Mouse (Mus musculus) midbrain, embryonic 16.5 days (tissue): Measurements from ENCODE around the gene Spg7. TPM values are rescaled to one million over a fixed set of nuclear protein-coding genes. Genes with fewer than 3 reads are reported as not detected.
"Not testable (repeated sequence)": the region's sequence is repeated elsewhere in the genome, so short reads cannot be mapped to it uniquely, and the experiment has no call there.

Experiments
- ATAC-seq: fragments of 200-750 bp; cut with Nextera tagmentation; 2 replicates; pipeline ENCODE4 v1.8.0; 2017; ENCODE audit warnings: moderate TSS enrichment
- H3K27ac ChIP-seq: fragments of 300-500 bp; sonication (generic); 2 replicates; pipeline ENCODE4 v1.5.1; 2014; ENCODE audit warnings: mild to moderate bottlenecking, low read length, mixed read lengths
- H3K27me3 ChIP-seq: fragments of 300-500 bp; sonication (generic); 2 replicates; pipeline ENCODE4 v1.6.1; 2014; ENCODE audit warnings: low read depth, low read length, mixed read lengths; ENCODE audit not compliant: control insufficient read depth, insufficient read depth
- H3K36me3 ChIP-seq: fragments of 300-500 bp; sonication (generic); 2 replicates; pipeline ENCODE4 v1.6.1; 2014; ENCODE audit warnings: mild to moderate bottlenecking, low read length, moderate library complexity, mixed read lengths; ENCODE audit not compliant: control insufficient read depth, insufficient read depth
- H3K4me1 ChIP-seq: fragments of 300-500 bp; sonication (generic); 2 replicates; pipeline ENCODE4 v1.6.1; 2014; ENCODE audit warnings: mild to moderate bottlenecking, low read length, mixed read lengths; ENCODE audit not compliant: control insufficient read depth, insufficient read depth
- H3K4me2 ChIP-seq: fragments of 300-500 bp; sonication (generic); 2 replicates; pipeline ENCODE4 v1.6.1; 2014; ENCODE audit warnings: mild to moderate bottlenecking, low read length, mixed read lengths
- H3K4me3 ChIP-seq: fragments of 300-500 bp; sonication (generic); 2 replicates; pipeline ENCODE4 v1.5.1; 2014; ENCODE audit warnings: low read depth, mild to moderate bottlenecking, low read length, moderate library complexity, mixed read lengths
- H3K9ac ChIP-seq: fragments of 300-500 bp; sonication (generic); 2 replicates; pipeline ENCODE4 v1.6.1; 2014; ENCODE audit warnings: low read depth, low read length, mixed read lengths
- H3K9me3 ChIP-seq: fragments of 300-500 bp; sonication (generic); replicated peaks from 2 replicates; pipeline ENCODE4 v1.6.1; 2014; ENCODE audit warnings: mild to moderate bottlenecking, low read length, mixed read lengths; ENCODE audit not compliant: control insufficient read depth, poor library complexity, severe bottlenecking
- WGBS: fragments of 180-500 bp; shearing (Covaris S2); extraction: QIAGEN DNeasy Blood & Tissue Kit; methylation state at CpG from one replicate; pipeline ENCODE4 v1.1.7; 2014; 5-methylcytosine and 5-hydroxymethylcytosine counted together
- polyA plus RNA-seq: library from polyadenylated mRNA; unstranded; fragments of >200 nt; fragmentation: Nextera tagmentation; extraction: Ambion mirVana; gene quantifications from 2 replicates; pipeline ENCODE4 v1.2.1, GENCODE M21; 2015

Spg7 gene
- polyA plus RNA-seq, 1 experiment from 2014 or later: 48.2 TPM

DNA sequence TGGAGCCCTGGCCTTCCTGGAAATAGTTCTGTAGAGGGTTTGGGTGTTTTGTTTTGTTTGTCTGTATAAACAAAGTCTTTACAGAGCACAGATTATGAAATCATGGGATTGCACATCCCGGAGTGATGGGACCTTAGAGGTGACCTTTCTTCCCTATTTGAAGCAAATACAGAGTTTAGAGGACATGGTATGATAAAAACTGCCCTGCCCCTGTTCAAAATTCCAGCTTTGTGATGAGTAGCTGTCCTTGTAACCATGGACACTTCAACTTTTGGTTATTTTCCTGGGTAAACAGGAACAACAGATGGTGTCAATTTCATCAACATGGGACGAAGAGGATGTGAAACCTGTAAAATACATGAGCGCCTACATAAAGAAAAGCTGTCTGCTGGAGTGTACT, 18.8 kb upstream of the Spg7 start:
- Histone ChIP-seq H3K27ac (no peak overlapping the region), H3K4me2 (no peak overlapping the region)

DNA sequence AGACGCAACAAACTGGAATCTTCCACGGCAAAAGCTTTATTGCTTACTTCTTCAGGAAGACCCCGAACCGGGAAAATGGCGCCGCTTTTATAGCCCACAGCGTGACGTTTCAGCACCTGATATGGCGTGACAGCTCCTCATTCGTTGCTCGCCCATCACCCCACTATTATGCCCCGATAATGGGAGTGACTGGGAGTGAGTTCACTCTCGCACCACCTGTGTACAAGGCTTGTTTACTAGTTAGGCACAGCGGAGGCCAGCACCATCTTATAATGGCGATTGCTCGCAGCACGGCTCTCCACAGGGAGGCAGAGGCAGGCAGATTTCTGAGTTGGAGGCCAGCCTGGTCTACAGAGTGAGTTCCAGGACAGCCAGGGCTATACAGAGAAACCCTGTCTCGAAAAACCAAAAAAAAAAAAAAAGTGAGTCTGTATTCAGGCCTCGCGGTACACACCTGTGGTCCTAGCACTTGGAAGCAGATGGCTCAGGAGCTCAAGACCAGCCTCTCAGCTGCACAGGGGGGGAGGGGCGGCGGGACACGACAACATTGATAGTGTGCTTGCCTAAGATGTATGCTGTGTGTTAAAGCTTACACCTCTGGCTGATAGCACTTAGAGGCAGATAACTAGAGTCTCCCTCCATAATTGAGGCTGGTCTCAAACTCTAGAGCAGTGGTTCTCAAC, 17.9 kb upstream of the Spg7 start:
- not testable (repeated sequence) for H3K36me3 ChIP-seq, ATAC-seq, H3K27me3 ChIP-seq, H3K4me3 ChIP-seq, H3K4me2 ChIP-seq, H3K27ac ChIP-seq, H3K9ac ChIP-seq, H3K9me3 ChIP-seq
- WGBS: 95% methylated on average over 22 of the region's 23 CpGs
- peaks cover 22% of the 10 kb centered on the region for H3K4me1 ChIP-seq

More for the DNA sequence above, 18.8 kb upstream of the Spg7 start:
- 94% methylated on average over 3 of the region's 3 CpGs for WGBS
- H3K4me1 ChIP-seq: peaks cover 31% of the 10 kb centered on the region
- H3K27me3 ChIP-seq: no peaks in the 10 kb centered on the region
- H3K9me3 ChIP-seq: no peaks in the 10 kb centered on the region
- no peaks in the 10 kb centered on the region for H3K36me3 ChIP-seq
- no peak for ATAC-seq
- no peak overlapping the region for H3K9ac ChIP-seq
- no peak overlapping the region for H3K4me3 ChIP-seq

DNA sequence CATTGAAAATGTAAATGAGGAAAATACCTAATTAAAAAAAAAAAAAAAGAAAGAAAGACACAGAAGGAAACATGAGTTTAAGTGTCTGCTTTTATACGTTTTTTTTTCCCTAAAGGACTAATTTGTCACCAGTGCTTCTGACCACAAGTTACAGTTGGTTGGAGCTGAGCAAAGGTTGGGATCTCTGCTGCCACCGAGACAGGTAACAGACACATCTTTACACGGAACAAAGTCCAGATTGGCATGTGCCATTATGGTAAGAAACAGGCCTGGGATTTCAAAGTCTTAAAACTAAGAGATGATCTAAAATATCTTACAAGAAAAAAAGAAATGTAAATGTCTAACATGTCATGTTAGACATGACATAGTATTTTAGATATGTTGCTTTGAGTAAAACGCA, 16.0 kb upstream of the Spg7 start:
- Histone ChIP-seq H3K36me3 (no peaks in the 10 kb centered on the region), H3K9ac (no peak overlapping the region), H3K9me3 (no peaks in the 10 kb centered on the region), H3K27ac (no peak overlapping the region), H3K4me3 (no peak overlapping the region), H3K4me2 (no peak overlapping the region), H3K4me1 (peaks cover 11% of the 10 kb centered on the region), H3K27me3 (no peaks in the 10 kb centered on the region)
- 87% methylated on average over 4 of the region's 4 CpGs for WGBS
- ATAC-seq: no peak

DNA sequence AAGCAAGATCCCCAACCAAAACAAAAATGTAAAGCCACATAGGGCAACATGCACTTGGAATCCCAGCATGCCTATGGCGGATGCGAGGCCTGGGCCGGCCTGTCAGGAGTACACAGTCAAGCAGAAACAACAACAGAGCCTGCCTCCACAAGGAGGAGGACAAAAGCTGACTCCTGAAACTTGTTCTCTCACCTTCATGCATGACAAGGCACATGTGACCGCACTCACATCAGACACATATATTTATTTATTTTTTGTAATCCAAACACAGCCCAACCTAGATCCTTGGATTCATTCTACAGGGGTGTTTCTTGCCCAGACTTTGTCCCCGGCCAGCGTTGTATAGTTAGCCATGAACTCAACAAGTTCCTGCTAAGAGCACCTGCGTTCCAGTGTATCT, 14.9 kb upstream of the Spg7 start:
- Histone ChIP-seq H3K27ac (no peak overlapping the region), H3K27me3 (no peaks in the 10 kb centered on the region), H3K36me3 (no peaks in the 10 kb centered on the region), H3K4me3 (no peak overlapping the region), H3K4me1 (peaks cover 11% of the 10 kb centered on the region), H3K9ac (no peak overlapping the region), H3K4me2 (no peak overlapping the region), H3K9me3 (no peaks in the 10 kb centered on the region)
- no peak for ATAC-seq
- WGBS: 88% methylated on average over 7 of the region's 7 CpGs

DNA sequence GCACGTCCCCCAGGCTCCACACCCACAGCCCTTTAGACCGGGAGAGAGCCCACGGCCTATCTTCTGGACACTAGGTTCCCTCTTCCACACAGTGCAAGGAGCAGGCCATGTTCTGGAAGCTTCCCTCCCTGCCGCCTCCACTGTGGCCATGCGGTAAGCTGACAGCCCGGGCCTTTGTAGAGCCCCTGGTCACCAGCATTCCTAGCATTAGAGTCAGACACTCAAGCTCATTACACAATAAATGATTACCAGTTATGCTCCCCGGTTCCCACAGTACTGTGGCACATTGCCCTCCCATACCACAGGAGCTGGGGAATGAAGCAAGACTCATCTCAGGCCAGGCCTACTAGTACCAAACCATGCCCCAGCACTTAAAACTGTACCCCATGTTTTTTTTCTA, 14.3 kb upstream of the Spg7 start:
- Histone ChIP-seq H3K4me2 (no peak overlapping the region), H3K27me3 (no peaks in the 10 kb centered on the region), H3K27ac (no peak overlapping the region), H3K4me3 (no peak overlapping the region), H3K36me3 (no peaks in the 10 kb centered on the region), H3K4me1 (peaks cover 7% of the 10 kb centered on the region), H3K9ac (no peak overlapping the region), H3K9me3 (no peaks in the 10 kb centered on the region)
- WGBS: 90% methylated on average over 7 of the region's 7 CpGs
- no peak for ATAC-seq

DNA sequence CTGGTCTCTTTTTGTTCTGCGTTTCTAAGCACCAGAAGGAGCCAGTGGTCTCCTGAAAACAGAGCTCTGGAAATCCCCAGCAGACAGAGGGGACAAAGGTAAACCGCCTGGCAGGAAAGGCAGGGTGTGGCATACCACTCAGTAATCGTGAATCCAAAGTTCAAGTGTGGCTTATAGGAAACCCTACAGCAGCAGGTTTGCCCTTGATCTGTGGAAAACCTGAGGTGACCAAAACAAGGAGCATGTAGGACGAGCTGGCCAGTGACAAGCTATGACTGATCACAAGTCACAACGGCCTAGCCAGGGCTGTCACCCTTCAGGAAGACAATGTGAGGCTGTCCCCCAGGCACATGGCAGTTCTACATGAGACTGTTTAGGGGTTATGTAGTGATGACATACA, 11.3 kb upstream of the Spg7 start:
- Histone ChIP-seq H3K4me2 (no peak overlapping the region), H3K27ac (no peak overlapping the region), H3K27me3 (no peaks in the 10 kb centered on the region), H3K4me1 (no peaks in the 10 kb centered on the region), H3K9ac (no peak overlapping the region), H3K36me3 (no peaks in the 10 kb centered on the region), H3K9me3 (no peaks in the 10 kb centered on the region), H3K4me3 (no peak overlapping the region)
- 81% methylated on average over 5 of the region's 5 CpGs for WGBS
- no peak for ATAC-seq

DNA sequence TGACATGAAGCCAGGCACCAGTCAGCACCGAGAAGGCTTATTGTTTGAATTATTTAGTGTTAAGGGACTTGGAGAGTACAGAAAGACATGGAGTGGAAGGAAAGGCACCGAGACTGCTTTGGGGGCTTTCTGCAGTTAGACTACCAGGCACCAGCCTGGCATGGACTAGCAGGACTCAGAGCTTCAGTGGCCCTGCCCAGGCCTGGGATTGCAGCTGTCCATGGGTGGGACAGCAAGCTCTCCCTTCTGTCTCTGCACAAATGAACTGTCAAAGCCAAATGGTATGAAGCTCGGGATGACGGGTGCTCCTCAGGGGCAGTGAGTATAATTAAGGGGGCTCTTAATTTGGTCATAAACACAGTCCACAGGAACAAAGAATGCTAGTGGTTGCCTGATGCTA, 1.3 kb downstream of the Spg7 start:
- Histone ChIP-seq H3K4me2 (peak overlapping the region; percentile 78), H3K36me3 (no peaks in the 10 kb centered on the region), H3K4me1 (peaks cover 21% of the 10 kb centered on the region), H3K27ac (no peak overlapping the region), H3K9ac (0 out of 2 replicates have a peak overlapping the region, but pooled peaks have one; percentile 95), H3K4me3 (no peak overlapping the region), H3K9me3 (no peaks in the 10 kb centered on the region), H3K27me3 (no peaks in the 10 kb centered on the region)
- 77% methylated on average over 4 of the region's 4 CpGs for WGBS
- ATAC-seq: no peak

DNA sequence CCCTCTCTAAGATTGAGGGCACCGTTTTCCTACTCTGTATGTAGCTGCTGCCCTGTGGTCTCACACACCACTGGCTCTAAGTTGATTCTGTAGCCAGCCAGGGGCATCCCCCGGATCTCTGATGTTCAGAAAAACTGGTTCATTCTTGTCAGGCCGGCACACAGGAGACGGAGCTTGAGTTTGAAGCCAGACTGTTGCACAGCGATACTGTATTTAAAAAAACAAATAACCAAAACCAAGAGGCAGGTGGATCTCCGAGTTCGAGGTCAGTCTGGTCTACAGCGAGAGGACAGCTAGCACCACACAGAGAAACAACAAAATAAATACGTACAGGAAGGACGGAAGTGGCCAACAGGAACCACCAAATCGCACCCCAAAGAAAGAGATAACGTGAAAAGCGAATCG, 2.1 kb downstream of the Spg7 start:
- under 1% methylated on average over 14 of the region's 14 CpGs for WGBS
- Histone ChIP-seq H3K4me2 (peak overlapping the region; percentile 78), H3K9ac (peak overlapping the region; percentile 95), H3K9me3 (no peaks in the 10 kb centered on the region), H3K36me3 (no peaks in the 10 kb centered on the region), H3K4me3 (peak overlapping the region; percentile 87), H3K27ac (peak overlapping the region; percentile 94), H3K27me3 (no peaks in the 10 kb centered on the region), H3K4me1 (peaks cover 21% of the 10 kb centered on the region)
- ATAC-seq: peak; percentile 50

DNA sequence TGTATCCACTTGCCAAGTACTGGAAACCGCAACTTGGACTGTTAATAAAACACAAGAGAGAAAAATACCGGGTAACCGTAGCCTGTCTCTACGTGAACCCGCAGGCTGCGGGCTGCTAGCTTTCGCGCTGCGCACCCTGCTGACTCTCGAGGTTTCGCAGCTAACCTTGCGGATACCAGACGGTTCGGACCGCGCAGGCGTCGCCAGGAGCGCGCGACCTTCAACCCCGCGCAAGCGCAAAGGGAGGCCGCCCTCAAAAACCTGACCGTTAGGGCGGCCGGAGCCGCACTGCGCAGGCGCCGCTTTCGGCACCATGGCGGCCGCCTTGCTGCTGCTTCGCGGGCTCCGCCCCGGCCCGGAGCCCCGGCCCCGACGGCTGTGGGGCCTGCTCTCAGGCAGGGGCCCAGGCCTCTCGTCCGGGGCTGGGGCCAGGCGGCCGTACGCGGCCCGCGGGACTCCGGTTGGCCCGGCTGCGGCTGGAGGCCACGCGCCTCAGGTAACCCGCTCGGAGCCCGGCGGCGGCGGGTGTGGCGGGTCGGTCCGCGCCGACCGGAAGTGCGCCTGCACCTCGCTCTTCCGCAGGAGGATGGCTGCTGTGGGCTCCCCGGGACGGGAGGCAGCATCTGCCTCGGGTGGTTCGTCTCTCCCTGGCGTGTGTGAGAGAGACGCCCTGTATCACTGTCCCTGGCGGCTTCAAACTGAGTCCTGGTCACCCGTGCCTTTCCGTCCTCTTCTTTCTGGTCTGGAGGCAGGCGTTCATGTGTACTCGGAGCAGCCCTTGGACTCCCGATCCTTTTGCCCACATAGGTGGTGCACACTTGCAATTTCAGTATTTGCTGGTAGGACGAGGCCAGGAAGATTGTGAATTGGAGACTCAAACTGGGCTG, 2.7 kb downstream of the Spg7 start:
- ATAC-seq: peak; percentile 98
- Histone ChIP-seq H3K9ac (peak overlapping the region; percentile 95), H3K4me3 (peak overlapping the region; percentile 87), H3K9me3 (no peaks in the 10 kb centered on the region), H3K4me1 (peaks cover 21% of the 10 kb centered on the region), H3K27me3 (no peaks in the 10 kb centered on the region), H3K4me2 (peak overlapping the region; percentile 87), H3K27ac (peak overlapping the region; percentile 94), H3K36me3 (no peaks in the 10 kb centered on the region)
- under 1% methylated on average over 84 of the region's 84 CpGs for WGBS
